Mouse (Mus musculus) stomach, embryonic 16.5 days (tissue): ENCODE data around the gene Mybpc2. TPM values are rescaled to one million over a fixed set of nuclear protein-coding genes. Genes with fewer than 3 reads are reported as not detected.

Experiments
- ATAC-seq: fragments of 200-750 bp; cut with Nextera tagmentation; 2 replicates; pipeline ENCODE4 v1.8.0; 2017; ENCODE audit warnings: moderate number of reproducible peaks, moderate TSS enrichment; ENCODE audit not compliant: insufficient read depth, low FRiP score
- H3K27ac ChIP-seq: fragments of 300-500 bp; sonication (generic); 2 replicates; pipeline ENCODE4 v1.5.1; 2014; ENCODE audit warnings: low read length
- H3K27me3 ChIP-seq: fragments of 300-500 bp; sonication (generic); 2 replicates; pipeline ENCODE4 v1.6.1; 2014; ENCODE audit warnings: low read length, control low read depth, mixed read lengths; ENCODE audit not compliant: control insufficient read depth, insufficient read depth
- H3K36me3 ChIP-seq: fragments of 300-500 bp; sonication (generic); 2 replicates; pipeline ENCODE4 v1.6.1; 2014; ENCODE audit warnings: low read length; ENCODE audit not compliant: control insufficient read depth, insufficient read depth
- H3K4me1 ChIP-seq: fragments of 300-500 bp; sonication (generic); 2 replicates; pipeline ENCODE4 v1.6.1; 2014; ENCODE audit warnings: low read length, control low read depth, mixed read lengths; ENCODE audit not compliant: control insufficient read depth, insufficient read depth
- H3K4me2 ChIP-seq: fragments of 300-500 bp; sonication (generic); 2 replicates; pipeline ENCODE4 v1.6.1; 2014; ENCODE audit warnings: low read depth, low read length, mixed read lengths
- H3K4me3 ChIP-seq: fragments of 300-500 bp; sonication (generic); replicated peaks from 2 replicates; pipeline ENCODE4 v1.5.1; 2014; ENCODE audit warnings: mild to moderate bottlenecking, low read length
- H3K9ac ChIP-seq: fragments of 300-500 bp; sonication (generic); 2 replicates; pipeline ENCODE4 v1.6.1; 2014; ENCODE audit warnings: low read length
- H3K9me3 ChIP-seq: fragments of 300-500 bp; sonication (generic); replicated peaks from 2 replicates; pipeline ENCODE4 v1.6.1; 2016; ENCODE audit warnings: low read length, control low read depth; ENCODE audit not compliant: control insufficient read depth
- WGBS: fragments of 180-500 bp; shearing (Covaris S2); extraction: QIAGEN DNeasy Blood & Tissue Kit; methylation state at CpG from one replicate; pipeline ENCODE4 v1.1.7; 2014; 5-methylcytosine and 5-hydroxymethylcytosine counted together
- polyA plus RNA-seq: library from polyadenylated mRNA; unstranded; fragments of >200 nt; fragmentation: Nextera tagmentation; extraction: Ambion mirVana; gene quantifications from 2 replicates; pipeline ENCODE4 v1.2.1, GENCODE M21; 2015

Gene Mybpc2
- polyA plus RNA-seq, 1 experiment from 2014 or later, result 1.8 TPM

- no peaks in the 10 kb centered on the region for H3K36me3 ChIP-seq
- 49% methylated on average over 18 of the region's 18 CpGs for WGBS
- no peaks in the 10 kb centered on the region for H3K4me1 ChIP-seq
- no peaks in the 10 kb centered on the region for H3K9me3 ChIP-seq
- ATAC-seq, result no peak
- no peaks in the 10 kb centered on the region for H3K27me3 ChIP-seq
- 0 out of 2 replicates have a peak overlapping the region, but pooled peaks have one; percentile 10 for H3K9ac ChIP-seq
- no peak overlapping the region for H3K4me3 ChIP-seq
- H3K4me2 ChIP-seq, result no peak overlapping the region
- H3K27ac ChIP-seq, result no peak overlapping the region
These were observed 36.3 kb upstream of the Mybpc2 start for GRCm38 (mm10) chr7:44560435-44561400.

GRCm38 (mm10) chr7:44557629-44558028 lies 33.2 kb upstream of the Mybpc2 start:
- 71% methylated on average over 2 of the region's 2 CpGs for WGBS
- no peaks in the 10 kb centered on the region for H3K27me3 ChIP-seq
- peaks cover 6% of the 10 kb centered on the region; the same call in 1 of the 2 replicates for H3K4me1 ChIP-seq
- H3K4me3 ChIP-seq, result no peak overlapping the region
- ATAC-seq, result no peak
- no peaks in the 10 kb centered on the region for H3K9me3 ChIP-seq
- H3K36me3 ChIP-seq, result no peaks in the 10 kb centered on the region
- H3K4me2 ChIP-seq, result no peak overlapping the region
- H3K9ac ChIP-seq, result no peak overlapping the region
- H3K27ac ChIP-seq, result no peak overlapping the region

GRCm38 (mm10) chr7:44553826-44554225 lies 29.4 kb upstream of the Mybpc2 start, which contains the start of gene Nr1h2:
Gene Nr1h2 (minus strand): TSS chr7:44553951.
- peaks cover 7% of the 10 kb centered on the region; the same call in 1 of the 2 replicates for H3K4me1 ChIP-seq
- ATAC-seq, result peak; percentile 88
- H3K9ac ChIP-seq, result peak within 1 kb of the TSS; percentile 91
- peak within 1 kb of the TSS; percentile 100 for H3K4me3 ChIP-seq
- H3K9me3 ChIP-seq, result no peaks in the 10 kb centered on the region
- peak within 1 kb of the TSS; percentile 99 for H3K27ac ChIP-seq
- H3K36me3 ChIP-seq, result peaks cover 17% of the 10 kb centered on the region; the same call in 1 of the 2 replicates
- WGBS, result 0% methylated on average over 22 of the region's 22 CpGs
- H3K4me2 ChIP-seq, result peak within 1 kb of the TSS; percentile 75
- no peaks in the 10 kb centered on the region for H3K27me3 ChIP-seq

GRCm38 (mm10) chr7:44553196-44553764 lies 28.8 kb upstream of the Mybpc2 start:
- Histone ChIP-seq H3K9ac (peak overlapping the region; percentile 91), H3K27me3 (no peaks in the 10 kb centered on the region), H3K27ac (peak overlapping the region; percentile 99), H3K4me1 (peaks cover 7% of the 10 kb centered on the region; the same call in 1 of the 2 replicates), H3K4me3 (peak overlapping the region; percentile 100), H3K4me2 (peak overlapping the region; percentile 75), H3K9me3 (no peaks in the 10 kb centered on the region), H3K36me3 (peaks cover 17% of the 10 kb centered on the region; the same call in 1 of the 2 replicates)
- under 1% methylated on average over 32 of the region's 32 CpGs for WGBS
- peak; percentile 78 for ATAC-seq

- H3K36me3 ChIP-seq, result peaks cover 17% of the 10 kb centered on the region; the same call in 1 of the 2 replicates
- H3K4me1 ChIP-seq, result peaks cover 14% of the 10 kb centered on the region
- H3K4me2 ChIP-seq, result peak overlapping the region; percentile 75
- H3K9me3 ChIP-seq, result no peaks in the 10 kb centered on the region
- H3K27ac ChIP-seq, result peak overlapping the region; percentile 99; the same call in 1 of the 2 replicates
- peak overlapping the region; percentile 100 for H3K4me3 ChIP-seq
- 86% methylated on average over 31 of the region's 31 CpGs for WGBS
- H3K9ac ChIP-seq, result 0 out of 2 replicates have a peak overlapping the region, but pooled peaks have one; percentile 91
- no peaks in the 10 kb centered on the region for H3K27me3 ChIP-seq
- no peak for ATAC-seq
These were observed 27.9 kb upstream of the Mybpc2 start for GRCm38 (mm10) chr7:44552141-44552908.

GRCm38 (mm10) chr7:44551731-44552130 lies 27.3 kb upstream of the Mybpc2 start:
- H3K4me3 ChIP-seq, result no peak overlapping the region
- H3K27ac ChIP-seq, result no peak overlapping the region
- no peaks in the 10 kb centered on the region for H3K27me3 ChIP-seq
- no peaks in the 10 kb centered on the region for H3K9me3 ChIP-seq
- H3K9ac ChIP-seq, result no peak overlapping the region
- peaks cover 17% of the 10 kb centered on the region; the same call in 1 of the 2 replicates for H3K36me3 ChIP-seq
- no peak for ATAC-seq
- peaks cover 15% of the 10 kb centered on the region for H3K4me1 ChIP-seq
- WGBS, result 81% methylated on average over 22 of the region's 22 CpGs
- no peak overlapping the region for H3K4me2 ChIP-seq

- H3K9me3 ChIP-seq, result 0 out of 2 replicates have a peak, but pooled peaks cover 2% of the 10 kb centered on the region
- peaks cover 15% of the 10 kb centered on the region for H3K4me1 ChIP-seq
- H3K27ac ChIP-seq, result no peak overlapping the region
- ATAC-seq, result no peak
- no peak overlapping the region for H3K9ac ChIP-seq
- H3K36me3 ChIP-seq, result peaks cover 17% of the 10 kb centered on the region; the same call in 1 of the 2 replicates
- no peaks in the 10 kb centered on the region for H3K27me3 ChIP-seq
- no peak overlapping the region for H3K4me2 ChIP-seq
- H3K4me3 ChIP-seq, result no peak overlapping the region
- WGBS, result 95% methylated on average over 21 of the region's 21 CpGs
These were observed 26.8 kb upstream of the Mybpc2 start for GRCm38 (mm10) chr7:44551301-44551700.

- H3K4me2 ChIP-seq, result no peak overlapping the region
- 94% methylated on average over 12 of the region's 12 CpGs for WGBS
- no peak for ATAC-seq
These were observed 25.9 kb upstream of the Mybpc2 start for GRCm38 (mm10) chr7:44550409-44550678.

More at GRCm38 (mm10) chr7:44550409-44550678, 25.9 kb upstream of the Mybpc2 start:
- Histone ChIP-seq H3K4me3 (no peak overlapping the region), H3K27me3 (no peaks in the 10 kb centered on the region), H3K36me3 (peaks cover 17% of the 10 kb centered on the region; the same call in 1 of the 2 replicates), H3K9ac (no peak overlapping the region; the same call in 1 of the 2 replicates), H3K4me1 (peaks cover 15% of the 10 kb centered on the region), H3K9me3 (0 out of 2 replicates have a peak, but pooled peaks cover 4% of the 10 kb centered on the region), H3K27ac (no peak overlapping the region)
